Mouse (Mus musculus) heart, postnatal 36 days (tissue): Measurements from ENCODE around the gene Ythdf2. TPM values are rescaled to one million over a fixed set of nuclear protein-coding genes. Genes with fewer than 3 reads are reported as not detected.

Experiments
- DNase-seq, 2 experiments: peaks; one replicate each; pipeline ENCODE4 v3.0.0; 2021 to 2022
- intact Hi-C: fragments of 180-260 bp; cut with DNase I; formaldehyde crosslinking; loops from one replicate; pipeline ENCODE4 v1.15.1; 2025
- total RNA-seq, 2 experiments: library from RNA; stranded (reverse); gene quantifications; 2 replicates each; pipeline ENCODE4 v1.2.3; 2021

Gene Ythdf2
- total RNA-seq, 2 experiments from 2014 or later: 27.6 to 30.5 TPM

GRCm38 (mm10) chr4:132211091-132211942, 786 bp downstream of the Ythdf2 start:
- intact Hi-C loops: loop anchor here (5.0 kb wide), 2 partner anchors 141 to 301 kb away; partner anchors contain the start of genes Rcc1 and Sesn2
- DNase-seq: peak; percentile 6 to 28

DNA sequence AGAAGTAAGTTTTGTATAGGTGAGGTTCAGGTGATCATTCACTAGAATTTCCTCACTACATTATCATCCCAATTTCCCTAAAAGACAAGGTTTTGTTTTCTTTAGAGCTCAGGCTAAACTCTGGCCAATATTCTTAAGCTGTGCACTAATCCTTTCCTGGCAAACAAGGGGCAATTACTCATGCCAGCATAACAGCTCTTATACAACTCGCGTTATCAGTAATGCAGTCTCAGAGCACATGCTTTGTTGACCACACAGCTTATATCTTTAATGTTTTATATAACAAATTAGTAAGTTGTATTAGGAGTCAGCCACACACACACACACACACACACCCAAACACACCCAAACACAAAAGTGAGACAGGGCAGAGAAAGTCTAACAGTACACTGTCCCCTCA, 1.8 kb downstream of the Ythdf2 start:
- intact Hi-C loops: loop anchor here (5.0 kb wide), 2 partner anchors 142 to 302 kb away; partner anchors contain the start of genes Rcc1 and Sesn2
- no peak for DNase-seq

DNA sequence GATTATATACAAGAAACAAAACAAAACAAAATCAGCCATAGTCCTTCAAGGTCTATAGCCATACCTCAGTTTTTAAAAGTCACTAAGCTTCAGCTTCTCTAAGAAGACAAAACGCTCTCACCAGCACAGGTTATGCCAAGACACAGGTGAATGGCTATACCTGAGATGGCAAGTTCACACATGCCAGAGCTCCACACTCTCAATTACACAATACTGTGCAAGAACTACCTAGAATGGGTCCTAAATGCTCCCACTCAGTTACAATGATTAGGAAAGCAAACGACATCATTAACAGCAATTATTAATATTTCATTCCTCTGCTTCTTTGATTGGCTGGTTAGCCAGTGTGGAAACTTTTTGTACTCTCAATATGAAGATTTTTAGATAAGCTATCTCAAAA, 2.8 kb downstream of the Ythdf2 start:
- intact Hi-C loops: no loop called here
- DNase-seq: no peak

DNA sequence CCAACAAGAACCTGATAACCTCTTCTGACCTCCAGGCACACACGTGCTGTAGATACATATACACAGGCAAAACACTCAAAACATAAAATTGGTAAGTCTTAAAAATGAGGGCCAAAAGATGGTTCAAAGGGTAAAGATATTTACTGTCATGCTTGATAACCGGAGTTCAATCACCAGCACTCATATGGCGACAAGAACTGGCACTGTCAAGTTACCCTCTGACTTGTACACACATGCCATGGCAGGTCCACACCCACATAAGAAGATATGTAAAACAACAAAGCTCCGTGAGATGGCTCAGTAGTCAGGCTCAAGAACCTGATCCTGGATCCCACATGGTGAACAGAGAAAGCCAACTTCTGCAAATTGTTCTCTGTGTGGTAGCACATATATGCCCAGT, 4.8 kb downstream of the Ythdf2 start:
- intact Hi-C loops: no loop called here
- DNase-seq: no peak

DNA sequence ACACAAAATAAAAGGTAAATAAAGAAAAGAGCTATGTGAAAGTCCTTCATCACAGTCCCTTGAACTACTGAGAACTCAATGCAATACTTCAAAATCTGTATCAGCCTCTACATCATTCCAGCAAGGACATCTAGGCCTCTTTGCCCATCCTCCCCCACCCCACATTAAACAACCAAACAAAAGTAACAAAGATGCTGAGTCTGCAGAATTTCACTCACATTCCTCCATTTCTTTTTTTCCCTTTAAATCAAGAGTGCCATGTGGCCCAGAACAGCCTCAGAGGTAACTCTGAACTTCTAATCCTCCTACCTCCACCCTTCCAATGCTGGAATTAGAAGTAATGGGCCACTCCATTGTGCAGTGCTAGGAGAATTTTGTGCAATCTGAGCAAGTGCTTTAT, 13.3 kb downstream of the Ythdf2 start:
- intact Hi-C loops: no loop called here

GRCm38 (mm10) chr4:132198285-132198712, 13.8 kb downstream of the Ythdf2 start:
- DNase-seq: peak; percentile 13 to 21
- intact Hi-C loops: no loop called here

More for the DNA sequence above, 13.3 kb downstream of the Ythdf2 start:
- no peak for DNase-seq

DNA sequence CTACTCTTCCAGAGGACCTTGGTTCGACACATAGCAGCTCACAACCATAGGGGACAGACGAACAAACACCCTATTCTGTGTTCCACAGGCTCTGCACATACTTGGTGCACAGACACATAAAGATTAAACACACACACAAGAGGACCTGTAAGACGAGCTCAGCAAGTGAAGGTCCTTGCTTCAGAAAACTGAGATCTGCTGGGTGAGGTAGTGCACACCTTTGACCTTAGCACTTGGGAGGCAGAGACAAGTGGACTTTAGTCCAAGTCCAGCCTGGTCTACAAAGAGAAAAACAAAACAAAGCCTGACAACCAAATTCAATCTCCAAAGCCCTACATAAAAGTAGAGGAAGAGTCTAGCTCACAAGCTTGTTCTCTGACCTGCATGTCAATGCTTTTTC, 17.1 kb downstream of the Ythdf2 start:
- intact Hi-C loops: no loop called here
- DNase-seq: no peak

- intact Hi-C loops: no loop called here
- DNase-seq: no peak
Observed at GRCm38 (mm10) chr4:132194373-132194772, 17.7 kb downstream of the Ythdf2 start.

- intact Hi-C loops: no loop called here
- DNase-seq: no peak
Observed at GRCm38 (mm10) chr4:132187826-132188401, 24.2 kb downstream of the Ythdf2 start.

DNA sequence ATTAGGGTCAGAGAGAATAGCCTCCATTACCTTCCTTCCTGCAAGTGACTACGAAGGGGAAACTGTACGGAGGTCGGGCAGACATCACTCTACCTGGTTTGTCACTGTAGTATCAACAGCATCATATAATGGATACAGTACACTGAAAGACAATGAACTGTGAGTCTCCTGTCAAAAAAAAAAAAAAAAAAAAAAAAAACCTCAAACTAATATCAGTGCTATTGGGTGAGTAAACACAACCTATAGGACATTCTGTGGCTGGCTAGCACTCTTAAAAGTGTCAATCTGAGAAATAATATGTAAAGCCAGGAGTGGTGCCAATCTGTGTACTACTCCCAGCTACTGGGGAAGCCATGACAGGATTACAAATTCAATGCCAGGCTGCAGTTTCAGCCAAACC, 28.9 kb downstream of the Ythdf2 start:
- intact Hi-C loops: no loop called here
- DNase-seq: no peak

DNA sequence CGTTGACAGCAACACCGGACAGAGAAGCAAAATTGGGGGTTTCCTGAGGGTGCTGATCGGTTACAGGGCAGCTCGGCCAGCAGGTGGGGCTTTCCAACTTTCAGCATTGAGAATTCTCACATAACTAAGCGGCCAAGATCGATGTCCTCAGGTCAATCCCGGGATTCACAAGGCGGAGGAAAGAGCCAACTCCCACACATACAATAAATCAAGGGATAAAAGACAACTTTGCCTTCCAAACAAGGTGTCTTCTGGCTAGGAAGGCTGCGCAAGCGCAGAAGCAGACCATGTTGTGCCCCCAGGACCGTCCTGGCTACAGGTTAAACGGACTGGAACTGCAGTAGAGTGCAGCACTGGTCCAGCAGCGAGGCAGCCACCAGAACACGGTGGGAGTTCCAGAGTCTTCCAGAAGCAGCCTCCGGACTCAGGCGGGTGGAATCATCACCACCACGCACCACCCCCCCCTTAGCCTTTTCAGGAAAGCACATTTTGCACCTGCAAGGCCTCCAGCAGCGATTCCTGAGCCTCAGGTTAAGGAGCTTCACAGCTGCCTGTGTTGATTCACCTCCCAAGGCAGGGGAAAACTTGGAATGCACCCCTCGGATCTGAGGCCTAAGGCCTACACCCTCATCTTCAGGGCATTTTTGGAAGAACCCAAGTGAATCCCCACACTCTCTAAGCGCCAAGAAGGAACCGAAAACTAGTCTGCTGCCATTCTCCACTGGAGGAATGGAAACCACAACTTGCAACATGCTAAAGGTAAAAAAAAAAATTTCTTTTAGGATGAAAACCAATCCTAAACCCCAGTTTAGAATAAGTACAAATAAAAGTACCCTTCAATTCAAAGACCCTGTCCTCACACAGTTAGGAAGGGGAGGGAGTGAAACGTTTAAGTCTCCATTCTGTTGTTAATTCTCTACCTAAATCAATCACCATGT, 30.1 kb downstream of the Ythdf2 start:
- intact Hi-C loops: no loop called here
- DNase-seq: no peak

DNA sequence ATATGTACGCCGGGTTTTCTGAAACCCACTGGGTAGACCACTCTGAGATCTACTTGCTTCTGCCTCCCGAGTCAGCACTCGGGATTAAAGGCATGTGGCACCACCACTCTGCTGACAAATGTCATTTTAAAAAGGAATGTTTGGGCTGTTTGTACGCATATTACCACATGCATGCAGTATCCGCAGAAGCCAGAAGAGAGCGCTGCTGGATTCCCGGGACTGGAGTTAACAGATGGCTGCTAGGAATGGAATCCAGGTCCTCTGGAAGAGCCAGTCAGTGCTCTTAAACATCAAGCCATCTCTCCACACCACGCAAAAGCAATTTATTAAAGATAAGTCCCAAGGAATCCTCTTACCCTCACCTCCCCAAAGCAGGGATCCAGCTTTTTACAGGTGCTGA, 31.4 kb downstream of the Ythdf2 start:
- intact Hi-C loops: no loop called here
- DNase-seq: peak; percentile 25 to 42

DNA sequence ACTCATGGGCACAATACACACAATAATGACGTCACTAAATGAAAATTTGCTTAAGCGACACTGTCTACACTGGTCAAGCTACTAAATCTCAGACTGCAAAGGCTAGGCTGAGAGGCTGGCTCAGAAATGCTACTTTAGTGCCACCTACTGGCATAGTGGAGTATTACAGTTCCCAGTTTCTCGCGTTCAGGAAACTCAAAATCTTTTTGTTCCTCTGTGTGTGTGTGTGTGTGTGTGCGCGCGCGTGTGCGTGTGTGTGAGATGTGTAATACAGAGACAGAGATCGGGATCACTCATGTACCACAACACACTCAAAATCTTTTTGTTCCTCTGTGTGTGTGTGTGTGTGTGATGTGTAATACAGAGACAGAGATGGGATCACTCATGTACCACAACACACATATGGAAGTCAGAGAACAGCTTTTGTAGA, 33.5 kb downstream of the Ythdf2 start:
- intact Hi-C loops: loop anchor here (1.0 to 10.0 kb wide), 3 partner anchors 89 to 314 kb away; no protein-coding TSS in a partner anchor
- peak; percentile 61 for DNase-seq

GRCm38 (mm10) chr4:132176474-132176873, 35.6 kb downstream of the Ythdf2 start:
- DNase-seq: no peak
- intact Hi-C loops: loop anchor here (10.0 kb wide), 2 partner anchors 202 to 312 kb away; no protein-coding TSS in a partner anchor

DNA sequence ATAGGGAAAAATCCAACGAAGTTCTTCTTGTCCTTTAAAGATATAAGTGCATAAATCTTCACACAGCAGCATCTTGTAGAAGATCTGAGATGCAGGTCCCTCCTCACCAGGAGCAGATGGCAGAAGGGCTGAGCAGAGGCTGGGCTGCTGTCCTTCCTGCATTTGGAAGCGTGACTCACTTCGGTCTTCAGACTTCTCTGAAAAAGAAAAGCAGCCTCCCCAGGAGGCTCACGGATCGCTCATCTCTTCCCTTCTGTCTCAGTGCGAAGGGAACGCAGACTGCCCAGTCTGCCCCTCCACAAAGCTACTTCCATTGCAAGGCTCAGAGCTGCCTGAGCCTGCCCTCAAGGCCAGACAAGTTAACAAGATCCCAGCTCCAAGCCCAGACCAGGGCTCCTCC, 41.2 kb downstream of the Ythdf2 start:
- no peak for DNase-seq
- intact Hi-C loops: loop anchor here (10.0 kb wide), 2 partner anchors 196 to 306 kb away; no protein-coding TSS in a partner anchor

- no peak for DNase-seq
- intact Hi-C loops: loop anchor here (10.0 kb wide), 2 partner anchors 195 to 305 kb away; no protein-coding TSS in a partner anchor
Observed at GRCm38 (mm10) chr4:132169761-132170160, 42.3 kb downstream of the Ythdf2 start.

DNA sequence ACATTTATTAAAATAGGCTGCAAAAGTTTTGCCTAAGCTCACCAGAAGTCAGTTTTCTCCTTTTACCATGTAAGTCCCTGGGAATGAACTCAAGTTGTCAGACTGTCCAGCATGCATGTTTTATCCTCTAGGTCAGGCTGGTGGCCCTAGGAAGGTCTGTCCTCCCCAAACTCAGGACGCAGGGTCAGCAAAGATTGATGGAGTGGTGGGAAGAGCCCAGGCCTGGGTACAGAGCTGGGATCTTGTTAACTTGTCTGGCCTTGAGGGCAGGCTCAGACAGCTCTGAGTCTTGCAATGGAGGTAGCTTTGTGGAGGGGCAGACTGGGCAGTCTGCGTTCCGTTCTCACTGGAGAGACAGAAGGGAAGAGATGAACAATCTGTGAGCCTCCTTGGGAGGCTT, 42.8 kb downstream of the Ythdf2 start:
- intact Hi-C loops: no loop called here
- no peak for DNase-seq

DNA sequence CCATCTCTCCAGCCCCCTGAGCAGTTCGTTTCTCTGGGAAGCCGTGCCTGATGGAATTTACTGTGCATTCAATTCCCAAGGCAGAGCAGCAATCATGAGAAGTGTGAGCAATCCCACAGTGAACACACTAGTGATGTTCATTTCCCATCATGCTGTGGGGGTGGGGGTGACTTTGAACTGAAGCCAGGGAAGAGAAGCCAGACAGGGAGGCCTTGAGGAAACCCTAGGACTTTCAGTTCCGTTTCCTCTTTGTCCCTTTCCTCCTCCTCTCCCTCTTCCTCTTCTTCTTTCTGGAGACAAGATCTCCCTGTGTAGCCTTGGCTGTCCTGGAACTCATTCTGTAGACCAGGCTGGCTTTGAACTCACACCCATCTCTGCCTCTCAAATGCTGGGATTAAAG, 44.7 kb downstream of the Ythdf2 start:
- intact Hi-C loops: no loop called here
- DNase-seq: no peak

DNA sequence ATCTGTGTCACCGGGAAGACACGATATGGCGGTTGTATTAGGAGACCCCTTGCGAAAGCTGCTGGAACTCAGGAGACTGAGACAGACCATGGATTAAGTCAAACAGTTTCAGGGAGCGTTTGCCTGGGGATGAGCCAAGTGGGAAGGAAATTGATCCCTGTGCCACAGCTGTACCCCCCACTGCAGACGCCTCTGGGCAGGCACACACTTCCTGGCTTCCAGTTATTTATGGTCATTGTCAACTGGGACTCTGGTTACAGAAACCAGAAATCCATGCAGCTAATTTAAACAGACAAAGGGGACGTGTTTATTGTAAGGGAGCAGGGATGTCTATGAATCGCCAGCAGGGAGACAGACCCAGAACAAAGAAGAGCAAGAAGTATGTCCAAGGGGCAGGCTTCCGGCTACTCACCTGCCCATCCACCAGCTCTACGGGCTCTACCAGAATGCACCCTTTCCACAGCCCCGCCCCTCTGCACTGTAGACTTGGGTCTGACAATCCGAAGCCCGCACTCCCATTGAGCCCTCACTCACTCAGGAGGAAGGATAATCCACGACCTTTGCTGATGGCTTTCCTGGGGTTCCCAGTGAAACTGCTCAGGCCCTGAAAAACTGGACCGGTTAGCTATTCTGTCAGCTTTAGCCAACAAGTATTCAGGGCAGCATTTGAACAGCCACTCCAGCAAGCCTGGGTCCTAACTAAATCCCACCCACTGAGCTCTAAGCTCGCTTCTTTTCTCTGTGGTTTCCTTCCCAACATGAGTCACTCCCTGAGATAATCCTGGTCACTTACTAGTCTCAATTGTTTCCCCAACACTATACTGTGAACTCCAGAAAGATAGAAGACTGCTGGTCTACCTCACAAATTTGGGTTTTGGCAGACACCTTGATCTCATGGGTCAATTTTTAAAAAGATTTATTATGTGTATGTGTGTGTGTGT, 45.5 kb downstream of the Ythdf2 start:
- no peak for DNase-seq
- intact Hi-C loops: no loop called here
